Mouse (Mus musculus) MEL (cell line): ENCODE results near the gene Dock9.

Experiments
- CTCF ChIP-seq, 3 experiments: IDR thresholded peaks in 2 of 3; conservative IDR thresholded peaks in 1 of 3; 2 replicates each; pipeline ENCODE4 v1.5.1; 2011 to 2012; ENCODE audit warnings: low read length in 3 of 3, low read depth in 2 of 3, mild to moderate bottlenecking in 2 of 3, improper control_type of control experiment in 1 of 3, inconsistent platforms in 1 of 3, mixed read lengths in 1 of 3, moderate library complexity in 1 of 3; ENCODE audit not compliant: control insufficient read depth in 1 of 3, insufficient read depth in 1 of 3, poor library complexity in 1 of 3, severe bottlenecking in 1 of 3
- EP300 ChIP-seq, 2 experiments: IDR thresholded peaks; 2 replicates each; pipeline ENCODE4 v1.6.1; 2011; ENCODE audit warnings: improper control_type of control experiment in 2 of 2, low read length in 2 of 2, low read depth in 1 of 2, mild to moderate bottlenecking in 1 of 2
- MAX ChIP-seq: IDR thresholded peaks from 2 replicates; pipeline ENCODE4 v1.6.1; 2011; ENCODE audit warnings: low read length, improper control_type of control experiment
- MEF2A ChIP-seq: IDR thresholded peaks from 2 replicates; pipeline ENCODE4 v1.6.1; 2014; ENCODE audit warnings: low read depth, mild to moderate bottlenecking, inconsistent platforms, low read length, improper control_type of control experiment; ENCODE audit not compliant: poor library complexity, insufficient replicate concordance, severe bottlenecking; ENCODE audit errors: extremely low read depth
- TBP ChIP-seq: IDR thresholded peaks from 2 replicates; pipeline ENCODE4 v1.8.0; 2011; ENCODE audit warnings: low read depth, low read length, improper control_type of control experiment

DNA sequence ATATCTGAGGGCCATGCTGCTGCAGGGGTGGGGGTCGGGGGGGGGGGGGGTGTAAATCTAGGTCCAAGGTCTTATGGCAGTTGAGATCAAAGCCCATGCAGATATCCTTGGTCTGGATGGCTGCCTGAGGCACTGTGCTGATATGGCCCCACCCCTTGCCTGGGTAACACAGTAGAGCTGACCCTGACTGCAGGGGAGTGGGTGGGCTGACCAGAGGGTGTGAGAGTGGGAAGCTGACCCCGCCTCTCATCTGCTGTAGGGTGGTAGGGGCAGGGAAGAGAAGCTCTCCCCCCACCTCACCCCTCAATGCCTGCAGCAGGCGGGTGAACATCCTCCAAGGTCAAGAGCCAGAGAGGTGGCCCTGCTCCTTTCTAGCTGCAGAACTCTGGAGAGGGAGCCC lies 66.7 kb downstream of the Dock9 start:
- TF ChIP-seq EP300 (IDR thresholded peaks at IDR 0.05; ENCODE audit: low read depth in 1 of 2, low read length in 2 of 2) (no peak), MAX (no peak), CTCF (IDR thresholded peaks at IDR 0.05 in 2 of 3, conservative IDR thresholded peaks at IDR 0.05 in 1 of 3; ENCODE audit: control insufficient read depth in 1 of 3, insufficient read depth in 1 of 3, low read depth in 2 of 3, low read length in 3 of 3, poor library complexity in 1 of 3, severe bottlenecking in 1 of 3) (no peak), TBP (no peak), MEF2A (no peak)
